Mouse (Mus musculus) liver, embryonic 14.5 days (tissue): ENCODE data around the gene Coro1c.

ENCODE experiments used
- CTCF ChIP-seq: IDR thresholded peaks from 2 replicates; pipeline ENCODE4 v1.5.1; 2016; ENCODE audit warnings: antibody characterized with exemption, low read depth, control low read depth
- EP300 ChIP-seq: IDR thresholded peaks from 2 replicates; pipeline ENCODE4 v1.6.1; 2016; ENCODE audit warnings: antibody characterized with exemption, low read depth

GRCm38 (mm10) chr5:113877565-113877964 lies 31.0 kb downstream of the Coro1c start:
- TF ChIP-seq EP300 (no peak), CTCF (no peak)
